Mouse (Mus musculus) limb, embryonic 11.5 days (tissue): ENCODE results near the gene Klhl20. TPM values are rescaled to one million over a fixed set of nuclear protein-coding genes. Genes with fewer than 3 reads are reported as not detected.

Source experiments
- ATAC-seq: fragments of 200-750 bp; cut with Nextera tagmentation; 2 replicates; pipeline ENCODE4 v1.8.0; 2017; ENCODE audit warnings: low read depth; ENCODE audit not compliant: insufficient number of reproducible peaks, low FRiP score, low TSS enrichment
- DNase-seq: peaks from one replicate; pipeline ENCODE4 v3.0.0-alpha.2; 2015; ENCODE audit warnings: low spot score
- H3K27ac ChIP-seq: fragments of 300-500 bp; sonication (generic); replicated peaks from 2 replicates; pipeline ENCODE4 v1.5.1; 2014; ENCODE audit warnings: low read depth, mild to moderate bottlenecking, low read length
- H3K27me3 ChIP-seq: fragments of 300-500 bp; sonication (generic); 2 replicates; pipeline ENCODE4 v1.6.1; 2014; ENCODE audit warnings: mild to moderate bottlenecking, low read length, mixed read lengths; ENCODE audit not compliant: control insufficient read depth, insufficient read depth
- H3K36me3 ChIP-seq: fragments of 300-500 bp; sonication (generic); 2 replicates; pipeline ENCODE4 v1.6.1; 2014; ENCODE audit warnings: mild to moderate bottlenecking, low read length, moderate library complexity, mixed read lengths; ENCODE audit not compliant: control insufficient read depth, insufficient read depth
- H3K4me1 ChIP-seq: fragments of 300-500 bp; sonication (generic); 2 replicates; pipeline ENCODE4 v1.6.1; 2014; ENCODE audit warnings: low read length, mixed read lengths; ENCODE audit not compliant: control insufficient read depth, insufficient read depth
- H3K4me2 ChIP-seq: fragments of 300-500 bp; sonication (generic); 2 replicates; pipeline ENCODE4 v1.6.1; 2014; ENCODE audit warnings: low read depth, mild to moderate bottlenecking, moderate library complexity; ENCODE audit not compliant: severe bottlenecking
- H3K4me3 ChIP-seq: fragments of 300-500 bp; sonication (generic); 2 replicates; pipeline ENCODE4 v1.5.1; 2014; ENCODE audit warnings: low read depth, low read length
- H3K9ac ChIP-seq: fragments of 300-500 bp; sonication (generic); 2 replicates; pipeline ENCODE4 v1.6.1; 2014; ENCODE audit warnings: mild to moderate bottlenecking, low read length
- H3K9me3 ChIP-seq: fragments of 300-500 bp; sonication (generic); 2 replicates; pipeline ENCODE4 v1.6.1; 2016; ENCODE audit warnings: low read length; ENCODE audit not compliant: control insufficient read depth
- WGBS: fragments of 180-500 bp; shearing (Covaris S2); extraction: QIAGEN DNeasy Blood & Tissue Kit; methylation state at CpG from one replicate; pipeline ENCODE4 v1.1.7; 2014; 5-methylcytosine and 5-hydroxymethylcytosine counted together
- polyA plus RNA-seq: library from polyadenylated mRNA; unstranded; fragments of >200 nt; fragmentation: Nextera tagmentation; extraction: Ambion mirVana; gene quantifications from 2 replicates; pipeline ENCODE4 v1.2.1, GENCODE M21; 2014

The Klhl20 gene
- polyA plus RNA-seq, 1 experiment from 2014 or later, result 18.1 TPM

GRCm38 (mm10) chr1:161109216-161109615 is 22.1 kb downstream of the Klhl20 start:
- no peak overlapping the region for H3K27ac ChIP-seq
- no peaks in the 10 kb centered on the region for H3K27me3 ChIP-seq
- ATAC-seq (no peak), DNase-seq (no peak)
- no peak overlapping the region for H3K4me3 ChIP-seq
- H3K9ac ChIP-seq, result no peak overlapping the region
- H3K36me3 ChIP-seq, result peaks cover 2% of the 10 kb centered on the region; the same call in 1 of the 2 replicates
- H3K9me3 ChIP-seq, result no peaks in the 10 kb centered on the region
- no peaks in the 10 kb centered on the region for H3K4me1 ChIP-seq
- WGBS, result 90% methylated on average over 8 of the region's 8 CpGs
- H3K4me2 ChIP-seq, result no peak overlapping the region

- DNase-seq, result no peak
- WGBS, result 76% methylated on average over 1 of the region's 1 CpGs
- Histone ChIP-seq H3K4me1 (no peaks in the 10 kb centered on the region), H3K4me3 (no peak overlapping the region), H3K4me2 (no peak overlapping the region), H3K27me3 (no peaks in the 10 kb centered on the region), H3K9me3 (no peaks in the 10 kb centered on the region), H3K27ac (no peak overlapping the region), H3K9ac (no peak overlapping the region), H3K36me3 (no peaks in the 10 kb centered on the region; the same call in 1 of the 2 replicates)
- no peak for ATAC-seq
Measured at GRCm38 (mm10) chr1:161103842-161104241, 27.5 kb downstream of the Klhl20 start.

GRCm38 (mm10) chr1:161099721-161100405 is 31.4 kb downstream of the Klhl20 start:
- no peak overlapping the region for H3K9ac ChIP-seq
- no peak overlapping the region for H3K4me3 ChIP-seq
- WGBS, result 95% methylated on average over 4 of the region's 4 CpGs
- no peaks in the 10 kb centered on the region for H3K27me3 ChIP-seq
- H3K27ac ChIP-seq, result no peak overlapping the region
- ATAC-seq (no peak), DNase-seq (no peak)
- peaks cover 3% of the 10 kb centered on the region; the same call in 1 of the 2 replicates for H3K36me3 ChIP-seq
- no peaks in the 10 kb centered on the region for H3K9me3 ChIP-seq
- no peak overlapping the region for H3K4me2 ChIP-seq
- no peaks in the 10 kb centered on the region for H3K4me1 ChIP-seq

- Histone ChIP-seq H3K9me3 (no peaks in the 10 kb centered on the region), H3K36me3 (peaks cover 4% of the 10 kb centered on the region)
- DNase-seq, result no peak
Measured at GRCm38 (mm10) chr1:161077243-161077642, 54.1 kb downstream of the Klhl20 start.

GRCm38 (mm10) chr1:161076238-161076637 is 55.1 kb downstream of the Klhl20 start:
- Histone ChIP-seq H3K4me2 (no peak overlapping the region), H3K4me3 (no peak overlapping the region), H3K36me3 (peaks cover 4% of the 10 kb centered on the region), H3K9ac (no peak overlapping the region), H3K27me3 (no peaks in the 10 kb centered on the region), H3K9me3 (no peaks in the 10 kb centered on the region), H3K4me1 (peaks cover 13% of the 10 kb centered on the region), H3K27ac (no peak overlapping the region)
- ATAC-seq (no peak), DNase-seq (no peak)
- WGBS, result 83% methylated on average over 6 of the region's 6 CpGs

More at GRCm38 (mm10) chr1:161077243-161077642, 54.1 kb downstream of the Klhl20 start:
- ATAC-seq, result no peak
- Histone ChIP-seq H3K4me3 (no peak overlapping the region), H3K9ac (no peak overlapping the region), H3K27ac (no peak overlapping the region), H3K4me1 (peaks cover 11% of the 10 kb centered on the region), H3K4me2 (no peak overlapping the region), H3K27me3 (no peaks in the 10 kb centered on the region)
- 92% methylated on average over 3 of the region's 3 CpGs for WGBS

- ATAC-seq, result no peak
- Histone ChIP-seq H3K27ac (no peak overlapping the region), H3K4me1 (peaks cover 13% of the 10 kb centered on the region)
Measured at GRCm38 (mm10) chr1:161071272-161071620, 60.1 kb downstream of the Klhl20 start.

GRCm38 (mm10) chr1:161070352-161071271 is 60.7 kb downstream of the Klhl20 start, which contains the start of the genes Dars2 and Cenpl:
Gene Dars2 (minus strand): TSS chr1:161070658.
Gene Cenpl (plus strand): TSS chr1:161070713.
- peak within 1 kb of the TSS; percentile 74 for H3K4me3 ChIP-seq
- WGBS, result under 1% methylated on average over 57 of the region's 57 CpGs
- H3K27me3 ChIP-seq, result no peaks in the 10 kb centered on the region
- H3K36me3 ChIP-seq, result no peaks in the 10 kb centered on the region; the same call in 1 of the 2 replicates
- H3K27ac ChIP-seq, result no peak within 1 kb of the TSS
- peak; percentile 96 for ATAC-seq
- no peaks in the 10 kb centered on the region for H3K9me3 ChIP-seq
- peak; percentile 94 for DNase-seq
- H3K4me1 ChIP-seq, result peaks cover 13% of the 10 kb centered on the region
- H3K4me2 ChIP-seq, result peak within 1 kb of the TSS; percentile 77
- H3K9ac ChIP-seq, result peak within 1 kb of the TSS; percentile 84

More at GRCm38 (mm10) chr1:161071272-161071620, 60.1 kb downstream of the Klhl20 start:
- Histone ChIP-seq H3K4me3 (peak overlapping the region; percentile 74), H3K4me2 (peak overlapping the region; percentile 77), H3K27me3 (no peaks in the 10 kb centered on the region), H3K9ac (peak overlapping the region; percentile 84), H3K9me3 (no peaks in the 10 kb centered on the region), H3K36me3 (no peaks in the 10 kb centered on the region; the same call in 1 of the 2 replicates)
- WGBS, result under 1% methylated on average over 12 of the region's 12 CpGs
- no peak for DNase-seq

GRCm38 (mm10) chr1:161063351-161063750 is 68.0 kb downstream of the Klhl20 start:
- H3K4me1 ChIP-seq, result no peaks in the 10 kb centered on the region
- H3K4me2 ChIP-seq, result no peak overlapping the region
- no peak for ATAC-seq
- H3K9ac ChIP-seq, result no peak overlapping the region
- H3K27ac ChIP-seq, result no peak overlapping the region
- peaks cover 2% of the 10 kb centered on the region for H3K36me3 ChIP-seq
- WGBS, result 84% methylated on average over 1 of the region's 1 CpGs
- H3K9me3 ChIP-seq, result no peaks in the 10 kb centered on the region
- no peak for DNase-seq
- no peaks in the 10 kb centered on the region for H3K27me3 ChIP-seq
- no peak overlapping the region for H3K4me3 ChIP-seq
